Mouse (Mus musculus) gastrocnemius, postnatal 14 days (tissue): ENCODE data around the gene Platr25. TPM values are rescaled to one million over a fixed set of nuclear protein-coding genes. Genes with fewer than 3 reads are reported as not detected.

Source experiments
- microRNA-seq, 2 experiments: library from miRNA; unstranded; fragments of <30 nt; microRNA quantifications; one replicate each; pipeline ENCODE4 v1.2.0; 2021
- total RNA-seq, 2 experiments: library from RNA; stranded (reverse); gene quantifications; 2 replicates each; pipeline ENCODE4 v1.2.3; 2021

Platr25 gene
- total RNA-seq, 2 experiments from 2014 or later, result 2.9 to 3.6 TPM

Small RNA genes lying within 50 kb of the gene (microRNA-seq; reads per million reads assigned to microRNA genes)
- gene Gm24020, result 0 reads per million in 2 experiments
- 0 reads per million in 2 experiments for gene Gm24588
- 0 reads per million in 2 experiments for gene Mir713

Other genes with a start within 250 kb of the Platr25 start
- under 1 TPM in 1 of 2 experiments, not detected in 1; 0.55 TPM for gene Zfp935, start 202.2 kb downstream of the Platr25 start, total RNA-seq
- gene Zfp934, start 189.5 kb downstream of the Platr25 start, total RNA-seq, result 1 to 10 TPM; 2.7 to 3.7 TPM
- 1 to 10 TPM in 1 of 2 experiments, under 1 TPM in 1; 0.66 to 1.6 TPM for gene 6720489N17Rik, start 136.5 kb downstream of the Platr25 start, total RNA-seq
- gene Gm5141, start 25.1 kb upstream of the Platr25 start, total RNA-seq, result 1 to 10 TPM in 1 of 2 experiments, under 1 TPM in 1; 0.69 to 1.2 TPM
- gene Fbp2, start 97.7 kb upstream of the Platr25 start, total RNA-seq, result 10 to 100 TPM; 63.5 to 77.7 TPM
- not detected for gene Fbp1, start 127.6 kb upstream of the Platr25 start, total RNA-seq
- 10 to 100 TPM; 54.1 to 54.3 TPM for gene 2010111I01Rik, start 204.2 kb upstream of the Platr25 start, total RNA-seq